Mouse (Mus musculus) skeletal muscle tissue, postnatal 0 days (tissue): Measurements from ENCODE around the gene Dusp28. TPM values are rescaled to one million over a fixed set of nuclear protein-coding genes. Genes with fewer than 3 reads are reported as not detected.

Source experiments
- polyA plus RNA-seq: library from polyadenylated mRNA; unstranded; fragments of >200 nt; fragmentation: Nextera tagmentation; extraction: Ambion mirVana; gene quantifications from 2 replicates; pipeline ENCODE4 v1.2.1, GENCODE M21; 2015

Dusp28 gene
- 32.9 and 33.9 TPM in 2 replicates for polyA plus RNA-seq

DNA sequence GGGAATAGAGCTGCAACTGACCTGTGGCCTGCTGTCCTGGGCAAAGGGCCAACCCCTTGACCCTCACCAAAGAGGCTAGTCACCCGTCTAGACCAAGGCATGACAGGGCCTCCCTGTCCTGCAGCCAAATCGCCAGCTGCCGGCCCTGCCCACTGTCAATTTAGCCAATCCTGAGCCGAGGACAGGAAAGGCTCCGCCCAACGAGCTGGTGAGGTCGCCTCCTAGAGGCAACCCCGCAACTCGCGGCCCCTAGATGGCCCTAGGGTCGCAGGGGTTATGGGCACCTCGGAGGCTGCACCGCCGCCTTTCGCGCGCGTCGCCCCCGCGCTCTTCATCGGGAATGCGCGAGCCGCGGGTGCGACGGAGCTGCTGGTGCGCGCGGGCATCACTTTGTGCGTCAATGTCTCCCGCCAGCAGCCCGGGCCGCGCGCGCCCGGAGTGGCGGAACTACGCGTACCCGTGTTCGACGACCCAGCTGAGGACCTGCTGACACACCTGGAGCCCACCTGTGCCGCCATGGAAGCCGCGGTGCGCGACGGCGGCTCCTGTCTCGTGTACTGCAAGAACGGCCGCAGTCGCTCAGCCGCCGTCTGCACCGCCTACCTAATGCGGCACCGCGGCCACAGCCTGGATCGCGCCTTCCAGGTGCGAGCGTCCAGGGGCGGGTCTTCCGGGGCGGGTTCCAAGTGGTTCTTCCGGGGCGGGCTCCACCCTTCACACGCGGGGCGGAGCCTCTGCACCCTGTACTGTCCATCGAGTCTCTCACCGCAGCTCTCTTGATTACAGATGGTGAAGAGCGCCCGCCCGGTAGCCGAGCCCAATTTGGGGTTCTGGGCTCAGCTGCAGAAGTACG is at the start of gene Dusp28:
Gene Dusp28 (plus strand): TSS at position 203 of the 853 bp plus-strand sequence.

DNA sequence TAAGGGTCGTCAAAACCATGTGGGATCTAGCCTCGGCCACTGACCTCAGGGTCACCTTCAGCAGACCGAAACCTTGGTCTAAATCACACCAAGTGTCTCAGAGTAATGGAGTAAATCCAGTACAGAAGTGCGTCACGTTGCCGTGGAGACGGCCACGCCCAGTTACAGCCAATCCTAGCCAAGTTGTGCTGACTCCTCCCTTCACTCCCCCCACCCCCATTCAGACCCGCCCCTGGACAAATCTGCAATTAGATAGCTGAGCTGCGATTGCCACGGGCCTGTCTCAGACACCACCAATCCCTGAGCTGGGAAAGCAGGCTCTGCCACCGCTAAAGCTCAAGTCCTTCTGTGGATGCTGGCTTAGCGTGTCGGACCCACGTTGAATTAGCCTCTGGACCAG is 4.0 kb upstream of the Dusp28 start, which contains the start of gene Ankmy1:
Gene Ankmy1 (minus strand): TSS at position 121 of the 400 bp plus-strand sequence.

DNA sequence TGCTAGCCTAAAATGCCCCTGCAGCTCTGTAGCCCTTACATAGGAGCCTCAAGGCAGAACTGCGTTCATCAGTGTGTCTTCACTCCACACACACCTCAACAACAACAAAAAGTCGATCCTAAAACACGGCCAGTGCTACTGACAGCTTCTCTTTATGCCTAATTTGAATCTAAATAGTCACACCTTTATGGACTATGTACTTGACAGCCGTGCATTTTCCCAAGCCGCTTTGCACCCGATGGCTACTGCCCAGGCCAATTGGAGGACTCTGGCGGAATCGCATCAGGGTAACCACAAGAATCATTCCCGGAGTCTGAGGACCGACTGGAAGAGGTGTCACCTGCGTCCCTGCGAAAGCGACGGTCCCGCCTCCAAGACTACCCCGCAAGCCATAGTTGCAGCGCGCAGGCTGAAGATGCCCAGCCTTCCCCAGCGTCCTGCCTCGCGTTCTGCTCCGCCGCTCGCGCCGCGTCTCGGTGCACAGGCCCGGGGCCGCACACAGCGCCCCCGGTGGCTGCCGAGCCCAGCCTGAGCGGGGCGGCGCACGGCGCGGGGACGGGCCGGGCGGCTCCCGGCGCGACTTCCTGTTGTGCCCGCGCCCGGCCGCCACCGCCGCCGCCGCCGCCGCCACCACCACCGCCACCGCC is 3.6 kb downstream of the Dusp28 start, which contains the start of gene Rnpepl1:
Gene Rnpepl1 (plus strand): TSS at position 545 of the 647 bp plus-strand sequence.

DNA sequence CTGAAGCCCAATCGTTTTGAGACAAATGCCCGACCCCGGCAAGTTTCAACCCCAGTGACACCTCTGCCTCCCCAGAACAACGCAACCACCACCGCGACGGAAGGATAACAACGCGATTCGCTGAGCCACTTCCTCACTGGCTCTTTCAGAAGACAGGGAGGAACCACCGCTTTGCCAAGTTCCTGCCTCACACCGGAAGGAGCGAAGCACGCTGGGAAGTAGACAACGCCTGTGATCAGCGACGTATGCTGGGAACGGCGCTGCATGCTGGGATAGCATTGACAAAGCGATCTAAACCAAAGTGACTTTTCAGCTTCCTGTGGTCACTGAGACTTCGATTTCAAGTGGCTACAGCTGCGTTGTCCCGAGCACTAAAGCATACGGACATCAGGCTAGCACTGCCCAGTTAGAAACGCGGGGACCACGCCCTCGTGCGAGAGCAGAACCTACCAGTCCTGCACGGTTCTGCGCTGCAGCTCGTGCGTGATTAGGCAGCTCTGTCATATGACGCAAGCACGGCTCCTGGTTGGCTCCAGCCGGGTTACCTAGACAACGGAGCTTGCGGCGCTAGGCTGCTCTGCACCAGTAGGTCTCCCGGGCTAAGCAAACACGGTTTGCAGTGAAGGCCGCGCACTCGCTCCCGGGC is 27.5 kb downstream of the Dusp28 start, which contains the start of gene Capn10:
Gene Capn10 (plus strand): TSS at position 195 of the 646 bp plus-strand sequence.

DNA sequence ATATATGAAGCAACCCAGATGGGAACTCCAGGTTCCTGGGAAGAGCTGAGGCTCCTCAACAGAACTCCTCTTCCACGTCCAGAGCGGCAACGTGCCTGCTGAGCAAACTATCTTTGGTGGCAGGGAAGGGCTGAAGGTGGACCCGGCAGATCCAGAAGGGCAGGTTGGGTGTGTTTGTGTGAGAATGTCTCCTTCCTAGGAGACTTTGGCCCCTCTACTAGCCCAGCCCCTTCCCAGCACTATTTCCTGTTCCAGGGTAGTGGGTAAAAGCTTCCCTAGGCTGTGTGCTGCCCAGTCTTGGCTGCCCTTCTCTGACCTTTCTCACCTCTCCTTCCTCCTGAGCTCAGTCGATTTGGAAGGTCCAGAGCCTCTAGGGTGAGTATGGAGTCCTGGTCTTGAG is 43.8 kb downstream of the Dusp28 start, which contains the start of gene Gpr35:
Gene Gpr35 (plus strand): TSS at position 259 of the 400 bp plus-strand sequence.

Other genes with a start within 250 kb of the Dusp28 start
- gene Gpc1, start 75.3 kb upstream of the Dusp28 start, polyA plus RNA-seq: 97.0 and 104 TPM in 2 replicates
- 1.0 and 1.1 TPM in 2 replicates for gene Ankmy1, start 4.1 kb upstream of the Dusp28 start, polyA plus RNA-seq
- 34.0 and 35.5 TPM in 2 replicates for gene Rnpepl1, start 3.8 kb downstream of the Dusp28 start, polyA plus RNA-seq
- gene Capn10, start 27.4 kb downstream of the Dusp28 start, polyA plus RNA-seq: 9.1 and 10.5 TPM in 2 replicates
- 0.05 and 0.12 TPM in 2 replicates for gene Gpr35, start 43.9 kb downstream of the Dusp28 start, polyA plus RNA-seq
- not detected in 2 replicates for gene Aqp12, start 99.4 kb downstream of the Dusp28 start, polyA plus RNA-seq
- 2.5 and 3.0 TPM in 2 replicates for gene Kif1a, start 195.0 kb downstream of the Dusp28 start, polyA plus RNA-seq
- 0.24 and 0.27 TPM in 2 replicates for gene Agxt, start 228.3 kb downstream of the Dusp28 start, polyA plus RNA-seq